Mouse (Mus musculus) heart, adult 2 months (tissue): ENCODE results near the gene Lnpk. TPM values are rescaled to one million over a fixed set of nuclear protein-coding genes. Genes with fewer than 3 reads are reported as not detected.

ENCODE experiments used
- DNase-seq, 2 experiments: peaks; one replicate each; pipeline ENCODE4 v3.0.0; 2021
- H3K27ac ChIP-seq: fragments of 200-600 bp; 2 replicates; pipeline ENCODE4 v1.8.1; 2022
- H3K27me3 ChIP-seq: fragments of 200-500 bp; 2 replicates; pipeline ENCODE4 v1.6.1; 2012; ENCODE audit warnings: mild to moderate bottlenecking, low read length, inconsistent platforms, mixed read lengths; ENCODE audit not compliant: control insufficient read depth, insufficient read depth
- H3K36me3 ChIP-seq: fragments of 200-500 bp; 2 replicates; pipeline ENCODE4 v1.6.1; 2012; ENCODE audit warnings: low read length, inconsistent platforms; ENCODE audit not compliant: control insufficient read depth, insufficient read depth
- H3K4me1 ChIP-seq: fragments of 200-500 bp; 2 replicates; pipeline ENCODE4 v1.6.1; 2011; ENCODE audit warnings: low read length; ENCODE audit not compliant: control insufficient read depth, insufficient read depth
- H3K4me3 ChIP-seq: fragments of 200-600 bp; 2 replicates; pipeline ENCODE4 v1.8.1; 2022
- H3K79me2 ChIP-seq: fragments of 200-500 bp; replicated peaks from 2 replicates; pipeline ENCODE4 v1.6.1; 2012; ENCODE audit warnings: mild to moderate bottlenecking, inconsistent platforms, low read length, moderate library complexity, mixed read lengths; ENCODE audit not compliant: control insufficient read depth, insufficient read depth
- H3K9ac ChIP-seq: fragments of 200-500 bp; 2 replicates; pipeline ENCODE4 v1.6.1; 2012; ENCODE audit warnings: low read depth, mild to moderate bottlenecking, control low read depth, inconsistent platforms, low read length, mixed read lengths
- CTCF ChIP-seq: fragments of 200-600 bp; IDR thresholded peaks from 2 replicates; pipeline ENCODE4 v1.8.1; 2022; ENCODE audit warnings: antibody characterized with exemption, mild to moderate bottlenecking, moderate library complexity
- EP300 ChIP-seq: fragments of 200-500 bp; IDR thresholded peaks from 2 replicates; pipeline ENCODE4 v1.6.1; 2011; ENCODE audit warnings: low read depth, low read length, control low read depth; ENCODE audit not compliant: insufficient read depth
- POLR2A ChIP-seq: fragments of 200-500 bp; IDR thresholded peaks from 2 replicates; pipeline ENCODE4 v1.6.1; 2011; ENCODE audit warnings: mild to moderate bottlenecking, low read depth, low read length, control low read depth; ENCODE audit not compliant: insufficient read depth
- WGBS: fragments of 180-500 bp; shearing (Covaris S2); methylation state at CpG from one replicate; pipeline ENCODE4 v1.1.7; 2018; 5-methylcytosine and 5-hydroxymethylcytosine counted together
- intact Hi-C: fragments of 180-260 bp; cut with DNase I; formaldehyde crosslinking; loops from one replicate; pipeline ENCODE4 v1.15.1; 2025
- polyA plus RNA-seq: library from polyadenylated mRNA; depleted of rRNA; stranded (reverse); fragments of >200 nt; gene quantifications from 2 replicates; pipeline ENCODE4 v1.2.3, GENCODE M21; 2012; rRNA removed
- total RNA-seq, 2 experiments: library from RNA; stranded (reverse); gene quantifications; 2 replicates each; pipeline ENCODE4 v1.2.3; 2021

Lnpk gene
- total and polyA plus RNA-seq, 3 experiments, result 4.5 to 21.6 (median 21.3) TPM

GRCm38 (mm10) chr2:74482651-74483050 is 96.6 kb downstream of the Lnpk start:
- Histone ChIP-seq H3K4me1 (no peaks in the 10 kb centered on the region), H3K27ac (no peak overlapping the region), H3K27me3 (no peaks in the 10 kb centered on the region), H3K9ac (no peak overlapping the region), H3K4me3 (no peak overlapping the region), H3K36me3 (no peaks in the 10 kb centered on the region), H3K79me2 (no peaks in the 10 kb centered on the region)
- WGBS, result 80% methylated on average over 10 of the region's 10 CpGs
- intact Hi-C loops, result no loop called here
- DNase-seq, result no peak
- TF ChIP-seq CTCF, result no peak
- TF ChIP-seq POLR2A, result no peak
- TF ChIP-seq EP300, result no peak

GRCm38 (mm10) chr2:74482086-74482485 is 97.1 kb downstream of the Lnpk start:
- H3K4me1 ChIP-seq, result no peaks in the 10 kb centered on the region
- no peak overlapping the region for H3K4me3 ChIP-seq
- no peaks in the 10 kb centered on the region for H3K27me3 ChIP-seq
- no peak for TF ChIP-seq POLR2A
- TF ChIP-seq CTCF, result no peak
- TF ChIP-seq EP300, result no peak
- H3K27ac ChIP-seq, result no peak overlapping the region
- DNase-seq, result no peak
- 72% methylated on average over 10 of the region's 10 CpGs for WGBS
- H3K36me3 ChIP-seq, result no peaks in the 10 kb centered on the region
- intact Hi-C loops, result no loop called here
- no peak overlapping the region for H3K9ac ChIP-seq
- no peaks in the 10 kb centered on the region for H3K79me2 ChIP-seq

Other genes with a start within 250 kb of the Lnpk start
- not detected for gene Evx2, start 80.1 kb upstream of the Lnpk start, total RNA-seq
- not detected in 2 replicates for gene Evx2, start 80.1 kb upstream of the Lnpk start, polyA plus RNA-seq
- gene Hoxd13, start 88.9 kb upstream of the Lnpk start, total RNA-seq, result not detected
- not detected in 2 replicates for gene Hoxd13, start 88.9 kb upstream of the Lnpk start, polyA plus RNA-seq
- gene Hoxd12, start 95.6 kb upstream of the Lnpk start, total RNA-seq, result not detected
- gene Hoxd12, start 95.6 kb upstream of the Lnpk start, polyA plus RNA-seq, result not detected in 2 replicates
- gene Hoxd11, start 100.1 kb upstream of the Lnpk start, total RNA-seq, result not detected
- gene Hoxd11, start 100.1 kb upstream of the Lnpk start, polyA plus RNA-seq, result not detected in 2 replicates
- gene Hoxd10, start 112.5 kb upstream of the Lnpk start, total RNA-seq, result not detected
- 0.09 TPM in 1 of 2 replicates, not detected in the other for gene Hoxd10, start 112.5 kb upstream of the Lnpk start, polyA plus RNA-seq
- gene Hoxd9, start 118.3 kb upstream of the Lnpk start, total RNA-seq, result under 1 TPM; 0.16 to 0.29 TPM
- 0.10 and 0.12 TPM in 2 replicates for gene Hoxd9, start 118.3 kb upstream of the Lnpk start, polyA plus RNA-seq
- gene Hoxd8, start 125.2 kb upstream of the Lnpk start, total RNA-seq, result 1 to 10 TPM in 1 of 2 experiments, under 1 TPM in 1; 0.61 to 1.0 TPM
- 0.59 and 0.61 TPM in 2 replicates for gene Hoxd8, start 125.2 kb upstream of the Lnpk start, polyA plus RNA-seq
- gene Hoxd3, start 132.5 kb upstream of the Lnpk start, total RNA-seq, result not detected
- gene Hoxd3, start 132.5 kb upstream of the Lnpk start, polyA plus RNA-seq, result 0.06 TPM in 1 of 2 replicates, not detected in the other
- gene Hoxd4, start 132.5 kb upstream of the Lnpk start, total RNA-seq, result under 1 TPM; 0.21 to 0.45 TPM
- 0.53 and 1.0 TPM in 2 replicates for gene Hoxd4, start 132.5 kb upstream of the Lnpk start, polyA plus RNA-seq
- gene Gm28230, start 147.3 kb upstream of the Lnpk start, total RNA-seq, result under 1 TPM in 1 of 2 experiments, not detected in 1; 0.14 TPM
- 0.04 and 0.20 TPM in 2 replicates for gene Gm28230, start 147.3 kb upstream of the Lnpk start, polyA plus RNA-seq
- not detected for gene Hoxd1, start 183.5 kb upstream of the Lnpk start, total RNA-seq
- not detected in 2 replicates for gene Hoxd1, start 183.5 kb upstream of the Lnpk start, polyA plus RNA-seq
- 100 to 1,000 TPM; 110 to 114 TPM for gene Mtx2, start 246.4 kb upstream of the Lnpk start, total RNA-seq
- 82.9 and 112 TPM in 2 replicates for gene Mtx2, start 246.4 kb upstream of the Lnpk start, polyA plus RNA-seq